Mouse (Mus musculus) bone marrow macrophage, adult 2 months (primary cell): ENCODE results near the gene Med25.

Experiments
- CTCF ChIP-seq: IDR thresholded peaks from 2 replicates; pipeline ENCODE4 v1.5.1; 2012; ENCODE audit warnings: low read depth, mild to moderate bottlenecking, low read length, moderate library complexity
- POLR2A ChIP-seq: IDR thresholded peaks from 2 replicates; pipeline ENCODE4 v1.6.1; 2012; ENCODE audit warnings: mild to moderate bottlenecking, low read depth, low read length, borderline replicate concordance

DNA sequence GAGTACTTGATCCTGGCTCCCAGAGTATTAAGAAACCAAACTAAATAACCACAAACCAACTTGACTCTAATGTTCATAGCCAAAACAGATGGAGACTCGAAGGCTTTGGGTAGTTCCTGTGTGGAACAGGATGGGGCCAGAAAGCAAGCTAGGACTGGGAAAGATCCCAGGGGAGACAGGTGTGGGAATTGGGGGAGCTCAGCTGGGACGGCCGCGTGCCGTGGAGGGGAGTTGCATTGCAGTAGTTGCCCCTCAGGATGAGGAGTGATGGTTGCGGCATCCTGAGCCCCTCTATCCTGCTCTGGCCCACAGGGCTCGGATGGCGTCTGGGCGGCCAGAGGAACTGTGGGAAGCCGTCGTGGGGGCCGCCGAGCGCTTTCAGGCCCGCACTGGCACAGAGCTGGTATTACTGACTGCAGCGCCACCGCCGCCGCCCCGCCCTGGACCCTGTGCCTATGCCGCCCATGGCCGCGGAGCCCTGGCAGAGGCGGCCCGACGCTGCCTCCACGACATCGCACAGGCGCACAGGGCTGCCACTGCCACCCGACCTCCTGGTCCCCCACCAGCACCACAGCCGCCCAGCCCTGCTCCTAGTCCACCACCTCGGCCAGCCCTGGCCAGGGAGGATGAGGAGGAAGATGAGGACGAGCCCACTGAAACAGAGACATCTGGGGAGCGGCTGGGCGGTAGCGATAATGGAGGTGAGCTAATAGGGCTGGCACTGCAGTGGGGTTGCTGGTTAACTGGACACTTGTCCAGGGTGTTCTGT, 40.1 kb downstream of the Med25 start:
- TF ChIP-seq CTCF (no peak), POLR2A (no peak)
